Mouse (Mus musculus): Measurements from ENCODE around the gene Zfhx3.

Gene Zfhx3

DNA sequence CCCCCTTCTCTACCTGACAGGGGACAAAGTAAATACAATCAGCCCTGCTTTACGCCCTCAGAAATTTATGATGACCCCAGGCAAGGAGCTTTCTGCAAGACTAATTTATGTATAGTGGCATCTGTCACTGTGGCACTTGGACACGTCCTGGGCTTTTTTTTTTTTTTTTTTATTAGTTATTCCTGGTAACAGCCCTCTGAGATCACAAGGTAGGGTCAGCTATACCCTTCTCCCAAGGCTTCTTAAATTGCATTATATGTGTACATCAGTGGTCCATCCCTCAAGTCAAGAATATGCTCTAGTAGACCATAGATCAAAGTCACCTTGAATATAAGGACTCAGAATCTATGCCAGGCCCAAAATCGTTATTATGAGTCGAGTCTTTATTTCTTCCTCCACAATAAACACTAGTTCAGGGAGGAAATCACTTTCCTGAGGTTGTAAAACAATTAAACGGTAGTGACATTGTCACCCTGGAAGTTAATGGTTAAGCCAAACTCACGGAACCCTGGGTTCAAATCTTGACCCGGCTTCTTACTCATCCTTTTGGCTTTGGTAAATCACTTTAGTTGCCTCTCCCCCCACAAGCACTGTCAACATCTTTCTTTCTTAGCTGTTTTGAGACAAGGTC, 621.6 kb downstream of the Zfhx3 start:
- DNase-seq, result no peak

DNA sequence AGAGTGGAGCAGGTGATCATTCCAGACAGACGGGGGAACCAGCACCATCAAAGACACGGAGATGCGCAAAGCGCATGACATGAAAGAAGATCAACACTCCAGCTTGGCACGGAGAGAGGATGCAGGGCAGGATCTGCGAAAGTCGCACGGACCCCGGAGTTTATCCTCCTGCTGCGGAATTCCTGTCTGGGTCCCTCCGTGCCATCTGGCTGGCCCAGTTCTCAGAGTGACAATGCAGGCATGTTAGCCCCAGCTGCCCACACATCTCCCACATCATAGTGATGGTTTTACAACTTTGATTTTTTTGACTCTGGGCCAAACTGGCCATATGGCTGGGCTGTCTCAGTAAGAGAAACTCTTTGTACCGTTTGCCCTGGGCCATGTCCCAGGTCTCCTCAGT, 623.6 kb downstream of the Zfhx3 start:
- DNase-seq, result no peak

DNA sequence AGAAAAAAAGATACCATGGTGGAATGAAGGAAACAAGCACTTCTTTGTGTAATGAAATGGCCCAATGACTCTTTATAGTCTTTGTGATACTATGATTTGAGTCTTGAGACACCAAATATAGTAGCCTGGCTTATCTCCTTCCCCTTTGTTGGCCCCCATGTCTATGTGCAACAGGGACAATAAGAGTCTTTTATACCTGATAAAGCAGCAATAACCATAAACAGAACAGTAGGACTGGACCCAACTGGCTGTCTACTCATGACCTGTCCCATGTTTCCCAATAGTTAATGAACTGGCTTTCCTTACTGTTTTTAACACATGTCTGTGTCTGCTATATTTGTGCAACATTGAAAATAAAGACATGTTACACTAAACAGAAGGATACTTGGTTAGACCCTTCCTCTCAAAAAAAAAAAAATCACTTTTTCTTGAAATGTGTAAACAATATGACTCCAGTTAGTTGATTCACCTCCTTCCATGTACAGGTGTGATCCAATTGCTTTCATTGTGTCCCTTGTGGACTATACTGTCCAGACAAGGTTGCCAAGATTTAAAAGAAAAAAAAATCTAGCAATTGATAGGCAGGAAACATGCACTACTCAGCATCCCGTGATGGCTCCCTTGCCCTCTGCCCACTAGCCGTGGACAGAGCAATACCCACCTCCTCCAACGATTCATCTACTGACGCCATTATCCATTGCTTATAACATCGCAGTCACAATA, 631.0 kb downstream of the Zfhx3 start:
- no peak for DNase-seq

DNA sequence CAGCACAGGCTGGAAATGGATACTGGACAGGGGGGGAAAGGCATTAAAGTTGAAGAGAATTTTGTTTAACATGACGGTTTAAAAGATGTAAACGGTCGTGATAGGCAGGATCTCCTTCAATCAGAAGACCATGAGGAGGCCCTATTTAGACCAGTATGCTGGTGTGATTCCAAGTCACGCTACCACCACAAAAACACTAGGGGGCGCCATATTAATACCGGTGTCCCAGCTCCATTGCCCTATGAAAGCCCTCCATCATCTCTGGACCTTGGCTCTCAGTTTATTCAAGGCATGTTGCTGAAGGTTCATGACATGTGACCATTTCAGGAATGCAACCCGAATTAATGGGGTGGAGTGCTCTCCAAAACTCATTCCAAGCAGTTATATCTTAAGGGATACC, 631.7 kb downstream of the Zfhx3 start:
- peak; percentile 43 for DNase-seq

DNA sequence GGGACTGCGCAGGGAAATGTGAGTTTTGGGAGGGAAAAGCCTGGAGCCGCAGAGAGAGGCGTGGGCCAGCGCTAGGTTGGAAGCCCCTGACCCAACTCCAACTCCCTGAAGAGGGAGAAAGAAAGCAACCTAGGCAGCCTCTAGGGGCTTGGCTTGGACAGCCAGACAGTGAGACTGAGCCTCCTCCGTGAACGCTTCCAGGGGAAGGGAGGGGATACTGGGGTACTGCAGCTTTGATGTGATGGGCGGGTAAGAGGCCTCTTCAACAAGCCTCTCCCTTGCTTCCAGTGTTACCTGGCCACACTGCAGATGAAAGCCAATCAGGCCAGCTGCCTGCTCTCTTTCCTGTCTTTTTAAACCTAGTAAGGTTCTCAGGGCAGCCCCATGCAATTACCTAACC, 635.1 kb downstream of the Zfhx3 start:
- DNase-seq, result no peak

DNA sequence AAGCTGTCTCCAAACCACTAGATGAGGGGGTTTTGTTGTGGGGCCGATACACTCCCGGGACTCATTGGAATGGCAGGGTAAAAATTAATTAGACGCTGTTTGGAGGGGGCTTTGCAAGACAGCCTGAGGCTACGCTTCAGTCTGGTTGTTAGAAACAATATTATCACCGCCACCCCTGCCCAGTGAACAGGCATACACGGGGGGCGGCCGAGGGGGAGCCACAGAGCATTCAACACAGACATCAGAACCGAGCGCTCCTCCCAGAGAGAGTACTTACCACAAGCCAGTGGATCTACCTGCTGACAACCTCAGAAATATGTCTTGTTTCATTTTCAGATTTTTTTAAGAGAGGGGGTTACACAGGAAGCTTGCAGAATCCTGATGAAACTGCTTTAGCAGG, 635.9 kb downstream of the Zfhx3 start:
- no peak for DNase-seq

DNA sequence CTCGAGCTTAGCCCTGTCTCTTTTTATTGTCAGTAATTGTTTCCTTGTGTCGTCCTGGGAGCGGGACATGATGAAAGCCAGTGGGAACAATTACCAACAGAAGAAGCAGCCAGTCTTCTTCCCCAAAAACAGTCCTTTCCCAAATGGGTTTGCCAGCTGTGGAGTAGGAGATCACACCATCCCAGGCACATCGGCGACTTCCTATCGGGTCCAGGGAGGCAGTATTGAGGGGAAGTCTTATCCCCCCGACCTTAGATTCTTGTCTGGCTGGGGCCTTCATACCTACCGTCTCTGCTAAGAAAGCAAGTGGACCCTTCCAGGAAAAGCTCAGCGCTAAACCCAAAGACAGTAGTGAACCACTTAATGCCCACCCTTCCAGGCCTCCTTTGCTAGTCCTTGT, 637.4 kb downstream of the Zfhx3 start:
- DNase-seq, result no peak

DNA sequence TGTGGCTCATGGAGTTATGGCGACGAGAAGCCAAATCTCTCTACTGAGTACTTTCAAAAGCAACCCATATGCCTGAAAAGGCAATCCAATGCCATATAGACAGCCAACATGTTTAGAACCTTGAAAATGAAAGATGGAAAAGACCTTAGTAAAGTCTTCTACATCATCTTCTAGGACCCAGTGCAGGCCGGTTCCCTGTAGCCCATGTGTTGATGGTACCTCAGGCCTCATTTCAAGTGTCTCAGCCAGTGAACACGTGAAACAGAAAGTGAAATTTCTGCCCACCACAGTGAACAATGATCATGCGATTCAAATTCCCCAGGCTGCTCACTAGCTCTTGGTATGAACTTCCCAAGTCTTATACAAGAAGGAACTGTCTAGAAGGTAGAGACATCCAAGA, 637.9 kb downstream of the Zfhx3 start:
- no peak for DNase-seq

DNA sequence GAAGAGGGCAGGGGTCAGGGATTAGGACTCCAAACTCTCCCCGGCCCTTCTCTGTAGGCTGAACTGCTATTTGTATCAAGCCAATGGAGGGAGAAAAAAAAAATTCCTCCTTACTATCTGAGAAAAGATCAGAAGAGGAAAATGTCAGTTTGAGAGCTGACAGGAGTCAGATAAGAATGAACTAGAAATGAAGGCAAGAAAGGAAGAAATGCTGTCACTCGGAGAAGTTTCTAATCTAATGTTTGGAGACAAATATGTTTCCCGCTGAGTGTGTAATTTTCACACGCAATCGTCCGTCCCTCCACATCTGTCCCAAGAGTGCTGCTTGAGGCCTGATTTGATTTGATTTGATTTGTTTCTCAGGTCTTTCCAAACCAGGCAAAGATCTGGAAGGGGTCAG, 639.1 kb downstream of the Zfhx3 start:
- no peak for DNase-seq

DNA sequence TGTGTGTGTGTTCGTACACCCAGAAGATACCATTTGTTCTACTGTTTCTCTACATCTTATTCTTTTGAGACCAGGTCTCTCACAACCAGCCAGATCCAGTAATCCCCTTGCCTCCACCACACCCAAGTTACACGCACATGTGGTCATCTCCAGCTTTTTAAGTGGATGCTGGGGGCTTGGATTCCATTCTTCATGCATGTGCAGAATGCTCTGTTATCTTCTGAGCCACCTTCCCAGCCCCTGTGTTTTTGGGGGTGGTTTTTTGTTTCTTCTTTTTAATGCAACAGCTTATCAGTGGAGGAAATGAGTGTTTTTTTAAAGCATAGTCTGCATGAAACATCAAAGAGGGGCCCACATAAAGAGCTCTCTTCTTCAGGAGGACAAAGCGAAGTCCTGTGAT, 639.8 kb downstream of the Zfhx3 start:
- DNase-seq, result no peak

DNA sequence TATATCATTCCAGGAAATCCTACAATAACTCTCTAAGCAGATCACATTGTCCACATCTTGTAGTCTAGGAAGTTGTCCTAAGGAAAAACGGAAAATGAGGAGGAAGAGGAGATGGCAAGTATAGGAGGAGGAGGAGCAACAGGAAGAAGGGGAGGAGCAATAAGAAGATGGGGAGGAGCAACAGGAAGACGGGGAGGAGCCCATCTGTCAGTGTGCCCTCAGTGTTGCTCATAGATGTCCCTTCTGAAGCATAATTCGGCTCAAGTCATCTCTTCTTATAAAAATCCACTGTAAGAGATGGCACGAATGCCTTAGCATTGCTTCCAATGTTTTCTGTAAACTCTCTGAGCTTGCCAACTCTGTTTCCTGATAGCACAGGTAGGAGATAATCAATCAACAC, 640.8 kb downstream of the Zfhx3 start:
- DNase-seq, result no peak

DNA sequence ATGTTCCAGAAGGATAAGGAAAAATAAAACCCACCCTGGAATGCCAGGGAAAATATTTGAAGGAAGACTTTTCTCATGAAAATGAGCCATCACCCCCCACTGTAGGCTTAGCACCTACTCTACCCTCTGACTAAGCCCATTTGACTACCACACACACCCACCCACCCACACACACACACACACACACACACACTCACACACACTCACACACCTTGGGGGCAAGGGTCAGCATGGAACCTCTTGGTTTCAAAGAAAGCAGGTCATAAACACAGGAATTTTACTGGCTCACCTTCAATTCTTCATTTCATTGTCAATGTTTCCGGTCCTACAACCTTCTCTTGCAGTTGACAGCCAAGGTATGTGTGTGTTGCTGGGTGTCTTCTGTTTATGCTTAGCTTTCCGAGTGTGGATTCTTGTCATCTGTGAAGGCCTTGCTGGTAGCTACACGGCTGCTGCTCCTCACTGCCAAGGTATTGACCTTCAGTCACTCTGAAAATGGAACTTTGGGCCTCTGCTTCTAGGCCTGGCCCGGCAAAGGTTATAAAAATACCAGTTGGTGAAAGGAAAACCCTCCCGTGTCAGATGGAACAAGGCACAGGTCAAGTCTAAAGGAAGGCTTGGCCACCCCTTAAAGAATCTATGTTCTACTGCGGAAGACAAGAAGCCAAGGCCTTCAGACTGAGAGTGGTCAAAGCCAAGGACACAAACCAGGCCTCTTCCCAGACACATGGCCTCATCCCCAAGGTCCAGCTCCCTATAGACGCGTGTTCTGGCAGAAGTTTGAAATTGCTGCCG, 641.6 kb downstream of the Zfhx3 start:
- DNase-seq, result no peak

DNA sequence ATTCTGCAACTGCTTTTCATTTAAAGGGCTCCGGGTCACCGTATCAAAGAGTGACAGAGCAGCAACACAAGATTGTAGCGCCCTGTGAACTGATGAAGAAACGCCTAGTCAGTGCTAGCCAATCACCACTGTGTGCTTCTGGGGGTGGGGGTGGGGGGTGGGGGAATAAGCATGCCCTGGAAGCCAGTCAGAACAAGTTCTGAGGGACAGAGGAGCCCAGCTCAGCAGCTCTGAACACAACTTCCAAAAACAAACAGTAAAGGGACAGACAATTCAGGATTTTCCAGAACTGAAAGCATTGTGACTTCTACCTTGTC, 642.2 kb downstream of the Zfhx3 start:
- no peak for DNase-seq

DNA sequence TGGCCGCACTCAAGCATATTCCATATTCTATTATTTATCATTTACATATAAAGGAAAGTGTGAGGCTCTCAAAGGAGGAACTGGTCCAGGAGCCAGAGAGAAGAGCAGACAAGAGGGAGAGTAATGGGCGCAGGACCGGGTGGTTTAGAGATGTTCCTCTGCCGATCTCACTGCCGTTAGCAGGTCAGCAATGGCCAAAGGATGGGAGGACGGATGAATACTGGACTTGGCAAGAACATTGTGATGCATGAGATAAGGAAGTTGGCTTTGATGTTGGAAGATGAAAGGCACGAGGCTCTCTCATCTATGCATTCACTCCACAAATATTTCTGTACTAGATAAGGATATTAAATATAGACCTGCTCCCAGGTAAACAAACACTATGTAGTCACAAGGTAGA, 648.6 kb downstream of the Zfhx3 start:
- no peak for DNase-seq

DNA sequence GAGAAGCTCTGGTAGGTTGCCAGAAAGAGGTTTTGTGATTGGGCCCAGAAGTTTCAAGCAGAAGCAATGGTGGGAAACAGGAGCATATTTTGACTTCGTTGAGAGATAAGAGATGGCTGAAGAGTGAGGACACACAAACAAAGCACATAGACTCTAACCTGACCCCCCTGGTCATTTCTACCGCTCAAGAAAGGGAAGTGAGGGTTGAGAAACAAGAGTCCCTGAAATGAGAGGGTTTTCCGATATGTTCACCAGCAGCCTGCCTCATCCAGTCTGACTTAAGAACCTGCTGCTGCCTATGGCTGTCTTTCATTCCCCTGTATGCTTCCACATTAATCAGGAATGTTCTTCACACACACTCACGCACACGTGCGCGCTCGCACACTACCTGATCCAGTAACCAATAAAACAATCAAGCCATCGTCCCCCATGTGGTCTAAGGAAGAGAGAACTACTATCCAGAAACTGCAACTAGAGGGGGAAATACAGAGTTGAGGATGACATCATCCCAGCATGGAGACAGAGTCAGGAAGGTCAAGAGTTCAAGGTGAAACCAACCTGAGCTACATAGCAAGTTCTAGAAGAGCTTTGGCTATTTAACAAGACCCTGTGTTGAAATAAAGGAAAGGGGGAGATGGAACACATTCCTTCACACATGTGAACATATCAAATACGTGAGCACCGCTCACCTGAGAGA, 649.7 kb downstream of the Zfhx3 start:
- no peak for DNase-seq

DNA sequence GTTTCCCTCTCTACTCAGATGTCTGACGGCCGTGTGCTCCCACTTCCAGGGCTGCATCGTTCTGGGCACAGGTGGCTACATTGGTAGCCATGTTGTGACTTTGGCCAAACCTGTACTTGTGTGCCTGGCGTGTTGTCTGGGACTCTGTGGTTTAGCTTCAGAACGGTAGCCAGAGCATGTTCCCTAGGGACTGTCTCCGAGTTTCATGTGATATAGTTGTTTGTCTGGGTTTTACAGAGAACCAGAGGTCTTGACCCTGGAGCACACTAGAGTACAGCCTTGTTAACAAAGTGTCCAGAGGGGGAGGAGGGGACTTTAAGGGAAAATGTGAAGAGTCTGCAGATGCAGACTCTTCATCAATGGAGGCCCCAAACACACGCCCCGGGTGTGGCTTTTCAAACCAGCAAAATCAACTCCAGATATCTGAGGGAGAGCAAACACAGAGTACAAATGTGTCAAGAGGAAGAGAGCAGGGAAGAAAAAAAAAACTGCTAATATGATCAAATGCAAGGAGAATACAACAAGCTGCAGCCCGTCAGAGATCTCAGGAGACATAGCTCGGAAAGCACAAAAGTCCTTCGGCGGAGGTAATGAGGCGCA, 650.6 kb downstream of the Zfhx3 start:
- no peak for DNase-seq

DNA sequence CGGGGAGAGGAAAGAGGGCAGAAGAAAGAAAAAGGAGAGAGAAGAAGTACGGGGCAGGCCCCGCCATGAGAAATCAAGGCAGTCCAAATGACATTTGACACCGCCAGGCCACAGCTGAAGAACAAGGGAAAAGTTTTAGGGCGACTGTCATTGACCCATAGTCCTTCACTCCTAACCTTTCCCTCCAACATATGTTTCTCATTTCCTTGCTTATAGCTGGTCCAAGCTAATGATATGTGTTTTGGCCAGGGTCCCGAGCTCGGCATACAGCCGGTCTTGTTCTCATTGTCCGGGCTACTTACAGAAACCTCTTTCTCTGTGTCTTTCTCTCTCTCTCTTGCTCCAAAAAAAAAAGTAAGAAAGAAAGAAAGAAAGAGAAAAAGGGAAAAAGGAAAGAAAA, 651.4 kb downstream of the Zfhx3 start:
- no peak for DNase-seq

DNA sequence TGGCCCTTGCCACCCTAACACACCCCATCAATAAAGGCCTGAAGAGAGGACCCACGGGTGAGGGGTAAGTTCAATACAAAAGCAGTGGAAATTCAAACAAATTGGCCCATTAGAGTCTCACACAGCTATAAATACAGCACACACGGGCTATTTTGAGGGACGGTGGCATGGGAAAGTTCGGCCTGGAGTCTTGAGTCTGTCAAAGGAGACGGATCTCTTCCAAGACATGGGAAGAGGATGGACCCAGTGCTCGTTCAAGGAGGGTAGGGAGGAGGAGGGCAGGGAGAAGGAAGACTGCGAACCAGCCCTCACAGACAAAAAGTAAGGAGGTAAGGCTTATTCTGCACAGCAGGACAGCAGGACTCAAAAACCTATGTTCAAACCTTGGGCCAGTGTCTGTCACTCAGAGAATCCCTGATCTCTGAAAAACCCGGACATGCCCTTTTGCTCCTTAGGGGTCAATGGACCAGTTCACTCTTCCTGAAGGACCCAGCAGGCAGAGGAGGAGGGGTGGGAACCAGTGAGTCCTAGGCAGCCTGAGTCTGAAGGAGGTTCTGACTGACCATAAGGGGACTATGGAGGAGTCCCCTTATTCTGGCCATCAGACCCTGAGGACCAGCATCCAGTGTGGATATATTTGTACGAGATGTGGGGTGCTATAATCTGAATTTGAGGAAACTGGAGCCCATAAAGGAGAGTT, 652.1 kb downstream of the Zfhx3 start:
- DNase-seq, result no peak

DNA sequence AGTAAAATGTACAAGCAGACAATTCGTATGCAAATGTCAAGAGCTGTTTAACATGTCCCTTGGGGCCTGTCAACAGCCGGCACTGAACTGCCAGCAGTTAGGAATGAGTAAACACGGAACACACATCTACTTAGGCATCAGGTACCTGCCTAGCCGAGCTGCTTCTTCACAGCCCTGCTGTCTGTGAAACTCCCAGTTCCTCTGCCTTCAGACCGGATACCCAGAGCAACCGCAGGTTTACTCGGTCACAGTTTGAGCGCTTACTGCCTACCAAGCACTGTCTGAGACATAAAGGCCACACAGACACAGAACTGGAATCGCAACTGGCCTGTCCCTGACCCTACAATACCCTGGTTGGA, 652.6 kb downstream of the Zfhx3 start:
- no peak for DNase-seq

DNA sequence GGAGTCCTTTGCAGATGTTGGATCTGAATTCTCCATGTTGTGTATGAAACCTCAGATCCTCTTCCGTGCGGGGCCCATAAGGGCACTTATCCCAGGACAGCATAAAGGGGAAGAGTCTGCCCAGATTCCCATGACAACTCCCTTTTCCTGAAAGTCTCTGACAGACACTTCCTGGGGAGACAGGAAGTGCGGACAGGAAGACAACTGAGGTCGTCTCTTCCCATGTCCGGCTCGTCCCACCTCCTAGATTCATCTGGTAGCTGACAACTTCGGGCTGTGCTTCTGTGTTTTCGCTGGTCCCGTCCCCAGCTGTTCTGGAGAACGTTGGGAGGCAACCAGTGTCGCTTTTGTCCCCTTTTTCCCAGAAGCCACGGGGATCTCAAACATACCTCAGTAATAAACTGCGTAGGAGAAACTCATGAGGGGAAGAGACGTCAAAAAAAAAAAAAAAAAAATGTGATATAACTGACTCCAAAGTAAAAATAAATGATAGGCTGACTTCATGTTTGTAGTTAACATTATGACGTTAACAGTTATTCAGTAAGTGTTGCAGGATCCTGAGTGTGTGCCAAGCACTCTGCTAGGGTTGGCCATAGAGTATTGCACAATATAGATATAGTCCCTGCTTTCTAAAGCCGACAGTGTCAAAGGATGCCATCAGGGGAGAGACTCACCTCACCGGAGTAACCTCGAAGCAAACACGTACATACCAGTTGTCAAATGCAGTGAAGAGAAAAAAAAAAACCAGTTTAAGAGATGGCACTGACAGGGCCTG, 653.5 kb downstream of the Zfhx3 start:
- DNase-seq, result peak; percentile 56

DNA sequence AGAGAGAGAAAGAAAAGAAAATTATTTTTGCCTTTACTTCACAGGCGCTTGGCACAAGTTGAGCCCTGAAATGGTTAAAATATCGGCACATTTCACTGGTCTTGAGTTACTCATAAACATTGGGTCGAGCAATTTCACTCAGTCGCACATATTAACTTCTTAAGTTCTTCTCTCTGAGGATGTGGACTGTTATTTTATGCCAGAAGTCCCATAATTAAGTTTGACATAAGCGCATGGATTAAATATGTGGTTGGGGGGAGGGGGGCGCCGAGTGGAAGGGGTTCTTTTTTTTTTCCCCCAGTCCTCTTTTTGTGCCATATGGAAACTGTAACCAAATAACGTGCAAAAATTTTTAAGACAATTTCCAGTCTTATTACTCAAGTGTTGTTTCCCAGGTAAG, 656.6 kb downstream of the Zfhx3 start:
- no peak for DNase-seq

DNA sequence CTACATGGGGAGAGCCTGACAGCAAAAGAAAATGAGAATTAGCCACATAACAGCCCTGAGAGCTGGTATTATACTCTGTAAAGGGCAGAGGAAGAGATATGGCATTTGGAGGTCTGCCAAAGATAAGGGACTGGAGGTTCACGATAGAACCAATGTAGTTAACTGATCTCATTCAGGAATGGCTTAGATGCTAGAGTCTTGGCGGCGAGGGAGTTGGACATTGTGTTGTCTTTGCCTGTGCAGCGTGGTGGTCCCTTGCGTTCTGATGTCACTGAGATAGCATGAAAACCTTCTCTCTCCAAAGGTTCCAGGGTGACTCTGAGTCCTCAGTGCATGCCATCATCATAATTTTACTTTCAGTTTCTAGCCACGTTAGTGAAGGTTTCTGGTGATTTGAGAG, 657.1 kb downstream of the Zfhx3 start:
- DNase-seq, result no peak
